Mouse (Mus musculus): ENCODE measurements at regions not wholly inside any gene's neighbourhood (a gene's known extent, or its start where the extent isn't known, plus 50 kb on each side); places are given as distances from the start of the nearest gene placed in this dataset.

GRCm38 (mm10) chr6:31076478-31076834 lies 117.6 kb upstream of the Klf14 start:
- Histone ChIP-seq H3K9ac (replicated peaks) (no peak overlapping the region), H3K27me3 (ENCODE audit: control insufficient read depth, insufficient read depth, low read length) (no peaks in the 10 kb centered on the region), H3K4me3 (ENCODE audit: insufficient read depth in 1 of 2, low read depth in 2 of 2, low read length in 2 of 2) (no peak overlapping the region), H3K4me1 (replicated peaks; ENCODE audit: control insufficient read depth in 2 of 2, insufficient read depth in 2 of 2, low read length in 1 of 2) (peaks cover 0 to 17% of the 10 kb centered on the region in 2 experiments; a peak in 2 of 4 replicates), H3K27ac (no peak overlapping the region), H3K9me3 (ENCODE audit: control insufficient read depth, low read length) (no peaks in the 10 kb centered on the region), H3K36me3 (replicated peaks; ENCODE audit: control insufficient read depth, insufficient read depth, low read depth) (no peaks in the 10 kb centered on the region), H3K4me2 (ENCODE audit: low read depth) (no peak overlapping the region)
- WGBS (ENCODE audit: insufficient replicate concordance), result 70% methylated on average over 6 of the region's 6 CpGs
- ATAC-seq (ENCODE audit: insufficient read depth) (no peak), DNase-seq (ENCODE audit: low read depth in 3 of 3, low spot score in 3 of 3) (no peak)
- no peak for TF ChIP-seq EP300 (IDR thresholded peaks at IDR 0.05; ENCODE audit: low read depth)
- TF ChIP-seq CTCF (IDR thresholded peaks at IDR 0.05; ENCODE audit: low read depth), result no peak

DNA sequence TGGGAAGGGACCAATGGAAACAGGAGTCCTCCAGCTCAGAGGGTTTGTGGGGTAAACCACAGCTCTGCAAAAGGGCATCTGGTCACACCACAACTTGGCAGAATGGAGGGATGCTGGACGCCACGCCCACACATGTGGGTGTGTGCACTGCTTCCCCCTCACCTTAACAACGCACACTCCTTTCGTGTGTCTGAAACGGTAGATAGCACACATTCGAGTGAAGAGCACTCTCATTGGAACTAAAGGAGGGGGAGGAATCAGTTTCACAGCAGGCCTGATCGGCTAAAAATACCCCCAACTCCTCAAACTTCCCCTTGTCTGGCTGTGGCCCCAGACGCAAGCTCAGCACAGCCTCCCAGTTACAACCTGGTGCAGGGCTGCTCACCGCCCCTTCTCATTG lies 118.3 kb upstream of the Klf14 start:
- H3K4me3 ChIP-seq (ENCODE audit: insufficient read depth in 1 of 2, low read depth in 2 of 2, low read length in 2 of 2), result no peak overlapping the region
- no peak overlapping the region for H3K27ac ChIP-seq
- H3K36me3 ChIP-seq (replicated peaks; ENCODE audit: control insufficient read depth, insufficient read depth, low read depth), result no peaks in the 10 kb centered on the region
- H3K27me3 ChIP-seq (ENCODE audit: control insufficient read depth, insufficient read depth, low read length), result no peaks in the 10 kb centered on the region
- WGBS (ENCODE audit: insufficient replicate concordance), result 29% methylated on average over 9 of the region's 9 CpGs
- ATAC-seq (ENCODE audit: insufficient read depth) (no peak), DNase-seq (ENCODE audit: low read depth in 3 of 3, low spot score in 3 of 3) (no peak)
- H3K9me3 ChIP-seq (ENCODE audit: control insufficient read depth, low read length), result no peaks in the 10 kb centered on the region
- no peak overlapping the region for H3K9ac ChIP-seq (replicated peaks)
- peaks cover 0 to 19% of the 10 kb centered on the region in 2 experiments; a peak in 2 of 4 replicates for H3K4me1 ChIP-seq (replicated peaks; ENCODE audit: control insufficient read depth in 2 of 2, insufficient read depth in 2 of 2, low read length in 1 of 2)
- TF ChIP-seq CTCF (IDR thresholded peaks at IDR 0.05; ENCODE audit: low read depth) (no peak), EP300 (IDR thresholded peaks at IDR 0.05; ENCODE audit: low read depth) (no peak)
- no peak overlapping the region for H3K4me2 ChIP-seq (ENCODE audit: low read depth)

DNA sequence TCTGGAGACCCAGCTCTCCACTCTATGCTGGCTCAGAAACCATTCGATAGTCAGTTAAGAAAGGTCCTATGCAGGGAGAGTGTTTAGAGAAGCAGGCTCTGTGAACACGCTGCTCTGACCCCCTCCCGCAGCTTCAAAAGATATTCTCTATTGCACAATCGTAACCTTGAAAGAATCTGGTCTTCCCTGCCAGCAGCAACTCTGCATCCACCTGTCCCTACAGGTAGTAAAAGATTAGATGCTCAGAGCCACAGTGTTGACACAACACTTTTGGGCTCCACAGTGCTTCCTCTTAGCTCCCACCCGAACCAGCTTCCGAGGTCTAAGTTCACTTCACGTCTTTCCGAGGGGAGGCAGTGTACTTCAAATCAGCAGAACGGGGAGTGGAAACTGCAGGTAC lies 118.9 kb upstream of the Klf14 start:
- H3K9ac ChIP-seq (replicated peaks), result no peak overlapping the region
- no peak overlapping the region for H3K4me2 ChIP-seq (ENCODE audit: low read depth)
- H3K27me3 ChIP-seq (ENCODE audit: control insufficient read depth, insufficient read depth, low read length), result no peaks in the 10 kb centered on the region
- DNase-seq (ENCODE audit: low read depth in 3 of 3, low spot score in 3 of 3), result no peak
- no peak for ATAC-seq (ENCODE audit: insufficient read depth)
- H3K4me3 ChIP-seq (ENCODE audit: insufficient read depth in 1 of 2, low read depth in 2 of 2, low read length in 2 of 2), result no peak overlapping the region
- peaks cover 0 to 23% of the 10 kb centered on the region in 2 experiments; a peak in 2 of 4 replicates for H3K4me1 ChIP-seq (replicated peaks; ENCODE audit: control insufficient read depth in 2 of 2, insufficient read depth in 2 of 2, low read length in 1 of 2)
- H3K36me3 ChIP-seq (replicated peaks; ENCODE audit: control insufficient read depth, insufficient read depth, low read depth), result no peaks in the 10 kb centered on the region
- no peaks in the 10 kb centered on the region for H3K9me3 ChIP-seq (ENCODE audit: control insufficient read depth, low read length)
- no peak for TF ChIP-seq EP300 (IDR thresholded peaks at IDR 0.05; ENCODE audit: low read depth)
- TF ChIP-seq CTCF (IDR thresholded peaks at IDR 0.05; ENCODE audit: low read depth), result no peak
- WGBS (ENCODE audit: insufficient replicate concordance), result 62% methylated on average over 9 of the region's 9 CpGs
- no peak overlapping the region for H3K27ac ChIP-seq

DNA sequence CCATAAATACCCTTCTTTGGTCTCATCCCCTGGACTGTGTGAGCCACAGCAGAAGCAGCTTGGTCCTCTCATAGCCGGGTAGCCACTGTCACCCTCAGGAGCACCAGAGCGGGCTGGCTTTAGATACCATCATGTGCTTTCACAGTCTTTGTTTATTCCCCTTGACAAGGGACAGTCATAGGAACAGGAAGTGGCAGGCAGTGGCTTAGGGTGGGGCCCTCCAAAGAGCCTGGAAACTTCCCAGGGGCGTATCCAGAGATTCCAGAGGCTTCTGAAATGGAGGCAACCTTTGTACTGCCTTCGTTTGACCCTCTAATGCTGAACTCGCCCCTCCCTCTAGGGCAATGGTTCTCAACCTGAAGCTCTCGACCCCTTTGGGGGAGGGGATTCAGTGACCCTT lies 119.5 kb upstream of the Klf14 start:
- Histone ChIP-seq H3K27ac (no peak overlapping the region), H3K4me1 (replicated peaks; ENCODE audit: control insufficient read depth in 2 of 2, insufficient read depth in 2 of 2, low read length in 1 of 2) (peaks cover 0 to 23% of the 10 kb centered on the region in 2 experiments; a peak in 2 of 4 replicates), H3K27me3 (ENCODE audit: control insufficient read depth, insufficient read depth, low read length) (no peaks in the 10 kb centered on the region), H3K36me3 (replicated peaks; ENCODE audit: control insufficient read depth, insufficient read depth, low read depth) (no peaks in the 10 kb centered on the region), H3K4me3 (ENCODE audit: insufficient read depth in 1 of 2, low read depth in 2 of 2, low read length in 2 of 2) (no peak overlapping the region), H3K9me3 (ENCODE audit: control insufficient read depth, low read length) (no peaks in the 10 kb centered on the region), H3K9ac (replicated peaks) (no peak overlapping the region), H3K4me2 (ENCODE audit: low read depth) (no peak overlapping the region)
- ATAC-seq (ENCODE audit: insufficient read depth) (0 out of 2 replicates have a peak, but pooled peaks have one; percentile 20), DNase-seq (ENCODE audit: low read depth in 3 of 3, low spot score in 3 of 3) (no peak)
- WGBS (ENCODE audit: insufficient replicate concordance), result 39% methylated on average over 6 of the region's 6 CpGs
- TF ChIP-seq EP300 (IDR thresholded peaks at IDR 0.05; ENCODE audit: low read depth) (no peak), CTCF (IDR thresholded peaks at IDR 0.05; ENCODE audit: low read depth) (no peak)

- no peak overlapping the region for H3K4me2 ChIP-seq (ENCODE audit: low read depth)
- no peaks in the 10 kb centered on the region for H3K27me3 ChIP-seq (ENCODE audit: control insufficient read depth, insufficient read depth, low read length)
- ATAC-seq (ENCODE audit: insufficient read depth) (no peak), DNase-seq (ENCODE audit: low read depth in 3 of 3, low spot score in 3 of 3) (peak in 1 of 3 experiments; percentile 43)
- peaks cover 0 to 23% of the 10 kb centered on the region in 2 experiments; a peak in 2 of 4 replicates for H3K4me1 ChIP-seq (replicated peaks; ENCODE audit: control insufficient read depth in 2 of 2, insufficient read depth in 2 of 2, low read length in 1 of 2)
- 49% methylated on average over 14 of the region's 14 CpGs for whole genome bisulfite sequencing (ENCODE audit: insufficient replicate concordance)
- H3K4me3 ChIP-seq (ENCODE audit: insufficient read depth in 1 of 2, low read depth in 2 of 2, low read length in 2 of 2), result no peak overlapping the region
- no peaks in the 10 kb centered on the region for H3K36me3 ChIP-seq (replicated peaks; ENCODE audit: control insufficient read depth, insufficient read depth, low read depth)
- TF ChIP-seq EP300 (IDR thresholded peaks at IDR 0.05; ENCODE audit: low read depth) (no peak), CTCF (IDR thresholded peaks at IDR 0.05; ENCODE audit: low read depth) (no peak)
- no peak overlapping the region for H3K27ac ChIP-seq
- H3K9ac ChIP-seq (replicated peaks), result no peak overlapping the region
- no peaks in the 10 kb centered on the region for H3K9me3 ChIP-seq (ENCODE audit: control insufficient read depth, low read length)
Observed at GRCm38 (mm10) chr6:31079586-31080259, 120.8 kb upstream of the Klf14 start.

All from liver, embryonic 14.5 days (tissue).